Mouse (Mus musculus) megakaryocyte progenitor cell, adult 5-6 weeks (primary cell): Measurements from ENCODE around the gene Susd2. TPM values are rescaled to one million over a fixed set of nuclear protein-coding genes. Genes with fewer than 3 reads are reported as not detected.

Experiments used
- ATAC-seq: replicated peaks from 2 replicates; pipeline ENCODE4 v1.8.0; 2016; ENCODE audit warnings: mild to moderate bottlenecking, moderate TSS enrichment, inconsistent platforms; ENCODE audit not compliant: poor library complexity
- total RNA-seq, 2 experiments: library from RNA; stranded (forward) in 1 of 2; stranded (reverse) in 1 of 2; fragments of 157-497, 149-512 nt in 1 of 2; fragments of 200-1000 nt in 1 of 2; gene quantifications; 2 replicates each; pipeline versions ENCODE4 v1.2.3 to v1.2.4; 2015 to 2017

The Susd2 gene
- total RNA-seq, 2 experiments from 2014 or later, result 0.42 TPM; not detected in 1

GRCm38 (mm10) chr10:75632633-75633032, 11.2 kb downstream of the Susd2 start:
- no peak for ATAC-seq

- no peak for ATAC-seq
Measured at GRCm38 (mm10) chr10:75627490-75627889, 16.3 kb downstream of the Susd2 start.

GRCm38 (mm10) chr10:75626991-75627390, 16.8 kb downstream of the Susd2 start:
- ATAC-seq, result no peak

- ATAC-seq, result no peak
Measured at GRCm38 (mm10) chr10:75625920-75626319, 17.9 kb downstream of the Susd2 start.

- no peak for ATAC-seq
Measured at GRCm38 (mm10) chr10:75620818-75621217, 23.0 kb downstream of the Susd2 start.

GRCm38 (mm10) chr10:75616044-75616443, 27.8 kb downstream of the Susd2 start:
- ATAC-seq, result no peak

GRCm38 (mm10) chr10:75610486-75610885, 33.3 kb downstream of the Susd2 start:
- no peak for ATAC-seq

GRCm38 (mm10) chr10:75608975-75609374, 34.8 kb downstream of the Susd2 start:
- ATAC-seq, result no peak

- no peak for ATAC-seq
Measured at GRCm38 (mm10) chr10:75607253-75607652, 36.6 kb downstream of the Susd2 start.

GRCm38 (mm10) chr10:75605162-75605846, 38.5 kb downstream of the Susd2 start:
- no peak for ATAC-seq

GRCm38 (mm10) chr10:75600189-75600730, 43.5 kb downstream of the Susd2 start:
- ATAC-seq, result no peak

GRCm38 (mm10) chr10:75595981-75596380, 47.8 kb downstream of the Susd2 start:
- peak; percentile 33 for ATAC-seq

GRCm38 (mm10) chr10:75592585-75592984, 51.2 kb downstream of the Susd2 start:
- no peak for ATAC-seq

- ATAC-seq, result peak; percentile 80
Measured at GRCm38 (mm10) chr10:75591211-75591894, 52.5 kb downstream of the Susd2 start.

GRCm38 (mm10) chr10:75589651-75590050, 54.2 kb downstream of the Susd2 start:
- ATAC-seq, result peak; percentile 19

GRCm38 (mm10) chr10:75589129-75589528, 54.7 kb downstream of the Susd2 start, which contains the start of gene Ggt5:
Ggt5 (plus strand) TSS chr10:75589340.
- peak; percentile 23 for ATAC-seq

- no peak for ATAC-seq
Measured at GRCm38 (mm10) chr10:75588336-75588735, 55.5 kb downstream of the Susd2 start.

- ATAC-seq, result no peak
Measured at GRCm38 (mm10) chr10:75587781-75588180, 56.0 kb downstream of the Susd2 start.
